Mouse (Mus musculus) bone marrow, adult 2 months (tissue): ENCODE results near the gene Mettl22.

Source experiments
- CTCF ChIP-seq: fragments of 200-500 bp; IDR thresholded peaks from 2 replicates; pipeline ENCODE4 v1.5.1; 2011; ENCODE audit warnings: low read length, control low read depth; ENCODE audit not compliant: control insufficient read depth, insufficient read depth
- POLR2A ChIP-seq: fragments of 200-500 bp; IDR thresholded peaks from 2 replicates; pipeline ENCODE4 v1.6.1; 2011; ENCODE audit warnings: low read depth, mild to moderate bottlenecking, control low read depth, low read length, borderline replicate concordance; ENCODE audit not compliant: control insufficient read depth

DNA sequence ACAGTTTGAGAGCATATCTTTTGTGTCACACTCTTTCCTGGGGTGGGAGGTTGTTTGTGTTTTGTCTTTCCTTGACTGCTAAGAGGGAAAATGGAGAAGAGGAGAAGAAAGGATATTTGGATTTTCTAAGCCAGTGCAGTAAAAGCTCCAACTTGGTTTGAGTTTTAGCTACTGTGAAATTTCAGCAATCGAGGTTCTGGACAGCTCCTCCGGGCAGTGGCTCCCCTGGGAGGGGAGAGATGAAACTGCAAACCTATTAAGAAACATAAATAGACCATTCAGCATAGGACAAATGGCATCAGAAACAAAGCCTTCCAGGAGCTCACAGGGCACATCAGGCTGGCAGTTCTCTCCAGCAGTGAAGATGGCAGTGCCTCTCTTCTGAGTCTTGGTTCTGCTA lies 33.7 kb downstream of the Mettl22 start:
- TF ChIP-seq CTCF: no peak
- TF ChIP-seq POLR2A: no peak
